Mouse (Mus musculus) regulatory T cell (primary cell): ENCODE measurements around the gene Ifit1bl1.

ENCODE experiments used
- in situ Hi-C: fragments of 300-600 bp; cut with MboI, MseI; formaldehyde crosslinking; loops from one replicate; pipeline ENCODE4 v1.15.1; 2025; ENCODE audit warnings: high pct_unique_total_duplicates

Gene Ifit1bl1

GRCm38 (mm10) chr19:34547976-34548375, 53.8 kb downstream of the Ifit1bl1 start:
- in situ Hi-C loops = loop anchor here (5.0 to 10.0 kb wide), 3 partner anchors 46 to 117 kb away; no protein-coding TSS in a partner anchor

GRCm38 (mm10) chr19:34546211-34546610, 55.5 kb downstream of the Ifit1bl1 start:
- in situ Hi-C loops = loop anchor here (5.0 to 10.0 kb wide), 3 partner anchors 44 to 119 kb away; no protein-coding TSS in a partner anchor
